Mouse (Mus musculus) neural tube, embryonic 11.5 days (tissue): ENCODE data around the gene Lrp2bp. TPM values are rescaled to one million over a fixed set of nuclear protein-coding genes. Genes with fewer than 3 reads are reported as not detected.

Experiments used
- ATAC-seq: fragments of 200-750 bp; cut with Nextera tagmentation; 2 replicates; pipeline ENCODE4 v1.8.0; 2017; ENCODE audit warnings: moderate number of reproducible peaks, mild to moderate bottlenecking, moderate TSS enrichment, moderate library complexity; ENCODE audit not compliant: insufficient read depth, low FRiP score, low TSS enrichment
- DNase-seq: peaks from one replicate; pipeline ENCODE4 v3.0.0-alpha.2; 2015; ENCODE audit warnings: low spot score
- H3K27ac ChIP-seq: fragments of 300-500 bp; sonication (generic); 2 replicates; pipeline ENCODE4 v1.5.1; 2014; ENCODE audit warnings: low read depth, mild to moderate bottlenecking, low read length
- H3K27me3 ChIP-seq: fragments of 300-500 bp; sonication (generic); 2 replicates; pipeline ENCODE4 v1.6.1; 2014; ENCODE audit warnings: mild to moderate bottlenecking, low read length, mixed read lengths; ENCODE audit not compliant: control insufficient read depth, insufficient read depth
- H3K36me3 ChIP-seq: fragments of 300-500 bp; sonication (generic); 2 replicates; pipeline ENCODE4 v1.6.1; 2014; ENCODE audit warnings: mild to moderate bottlenecking, low read length, moderate library complexity, mixed read lengths; ENCODE audit not compliant: control insufficient read depth, insufficient read depth
- H3K4me1 ChIP-seq: fragments of 300-500 bp; sonication (generic); 2 replicates; pipeline ENCODE4 v1.6.1; 2014; ENCODE audit warnings: low read length, mixed read lengths; ENCODE audit not compliant: control insufficient read depth, insufficient read depth
- H3K4me2 ChIP-seq: fragments of 300-500 bp; sonication (generic); 2 replicates; pipeline ENCODE4 v1.6.1; 2014; ENCODE audit warnings: low read depth, mild to moderate bottlenecking, moderate library complexity
- H3K4me3 ChIP-seq: fragments of 300-500 bp; sonication (generic); 2 replicates; pipeline ENCODE4 v1.5.1; 2014; ENCODE audit warnings: low read depth, low read length
- H3K9ac ChIP-seq: fragments of 300-500 bp; sonication (generic); 2 replicates; pipeline ENCODE4 v1.6.1; 2014; ENCODE audit warnings: mild to moderate bottlenecking, low read length
- H3K9me3 ChIP-seq: fragments of 300-500 bp; sonication (generic); 2 replicates; pipeline ENCODE4 v1.6.1; 2016; ENCODE audit warnings: low read length; ENCODE audit not compliant: control insufficient read depth
- WGBS: fragments of 180-500 bp; shearing (Covaris S2); extraction: QIAGEN DNeasy Blood & Tissue Kit; methylation state at CpG from one replicate; pipeline ENCODE4 v1.1.7; 2014; 5-methylcytosine and 5-hydroxymethylcytosine counted together
- polyA plus RNA-seq: library from polyadenylated mRNA; unstranded; fragments of >200 nt; fragmentation: Nextera tagmentation; extraction: Ambion mirVana; gene quantifications from 2 replicates; pipeline ENCODE4 v1.2.1, GENCODE M21; 2014

Gene Lrp2bp
- polyA plus RNA-seq, 1 experiment from 2014 or later, result 0.21 TPM

GRCm38 (mm10) chr8:45990631-45991310 is 8.3 kb upstream of the Lrp2bp start:
- Histone ChIP-seq H3K4me3 (no peak overlapping the region), H3K4me1 (no peaks in the 10 kb centered on the region), H3K4me2 (no peak overlapping the region), H3K27ac (no peak overlapping the region), H3K36me3 (peaks cover 3% of the 10 kb centered on the region; the same call in 1 of the 2 replicates), H3K9me3 (no peaks in the 10 kb centered on the region), H3K27me3 (no peaks in the 10 kb centered on the region), H3K9ac (no peak overlapping the region)
- ATAC-seq (no peak), DNase-seq (no peak)
- 95% methylated on average over 4 of the region's 4 CpGs for WGBS

DNA sequence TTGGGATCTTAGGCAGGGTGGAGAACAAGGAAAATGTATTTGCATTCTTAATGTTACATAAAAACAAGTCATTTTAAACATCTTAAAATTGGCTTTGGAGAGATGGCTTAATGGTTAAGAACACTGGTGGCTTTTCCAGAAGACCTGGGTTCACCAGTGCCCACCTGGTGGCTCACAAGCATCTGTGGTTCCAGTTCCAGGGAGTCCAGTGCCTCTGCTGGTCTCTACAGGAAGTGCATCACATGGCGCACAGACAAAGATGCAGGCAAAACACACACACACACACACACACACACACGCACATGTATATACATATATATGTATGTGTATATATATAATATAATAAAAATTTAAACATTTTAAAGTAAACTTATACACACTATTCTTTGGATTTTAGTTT is 5.0 kb upstream of the Lrp2bp start:
- DNase-seq (no peak), ATAC-seq (no peak)
- Histone ChIP-seq H3K9me3 (no peaks in the 10 kb centered on the region), H3K9ac (no peak overlapping the region), H3K4me3 (no peak overlapping the region), H3K4me1 (no peaks in the 10 kb centered on the region), H3K36me3 (no peaks in the 10 kb centered on the region), H3K27me3 (no peaks in the 10 kb centered on the region), H3K27ac (no peak overlapping the region), H3K4me2 (no peak overlapping the region)
- WGBS, result 95% methylated on average over 2 of the region's 2 CpGs

GRCm38 (mm10) chr8:45995576-45995975 is 3.5 kb upstream of the Lrp2bp start:
- H3K9me3 ChIP-seq, result no peaks in the 10 kb centered on the region
- H3K27me3 ChIP-seq, result no peaks in the 10 kb centered on the region
- no peak for ATAC-seq
- WGBS, result 91% methylated on average over 3 of the region's 3 CpGs
- no peak overlapping the region for H3K9ac ChIP-seq
- H3K4me1 ChIP-seq, result no peaks in the 10 kb centered on the region
- DNase-seq, result no peak
- no peak overlapping the region for H3K4me3 ChIP-seq
- H3K4me2 ChIP-seq, result no peak overlapping the region
- no peaks in the 10 kb centered on the region for H3K36me3 ChIP-seq
- no peak overlapping the region for H3K27ac ChIP-seq

DNA sequence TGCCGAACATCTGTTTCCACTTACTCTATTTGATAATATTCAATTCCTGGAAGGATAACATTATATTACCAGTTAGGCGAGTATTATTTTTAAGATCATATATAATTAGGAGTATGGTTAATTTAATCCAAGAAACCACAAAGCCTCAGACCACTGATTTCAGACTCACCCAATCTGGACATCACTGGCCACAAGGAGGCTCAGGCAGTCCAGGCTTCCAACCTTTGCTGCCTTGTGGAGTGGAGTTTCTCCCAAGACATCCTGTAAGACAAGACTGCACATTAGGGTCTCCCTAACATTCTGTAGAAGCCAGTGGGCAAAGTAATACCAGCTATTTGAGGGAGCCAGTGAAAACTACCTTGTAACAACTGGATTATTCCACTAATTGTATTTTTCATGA is 875 bp upstream of the Lrp2bp start:
- no peaks in the 10 kb centered on the region for H3K4me1 ChIP-seq
- H3K36me3 ChIP-seq, result no peaks in the 10 kb centered on the region
- no peaks in the 10 kb centered on the region for H3K27me3 ChIP-seq
- ATAC-seq (no peak), DNase-seq (no peak)
- no peak overlapping the region for H3K27ac ChIP-seq
- 81% methylated on average over 2 of the region's 2 CpGs for WGBS
- H3K4me2 ChIP-seq, result no peak overlapping the region
- H3K4me3 ChIP-seq, result no peak overlapping the region
- no peak overlapping the region for H3K9ac ChIP-seq
- no peaks in the 10 kb centered on the region for H3K9me3 ChIP-seq

GRCm38 (mm10) chr8:45999784-46000705 is 942 bp downstream of the Lrp2bp start:
- peak overlapping the region; percentile 90 for H3K9ac ChIP-seq
- H3K27ac ChIP-seq, result peak overlapping the region; percentile 99
- H3K4me3 ChIP-seq, result peak overlapping the region; percentile 41
- ATAC-seq, result peak; percentile 99
- peak overlapping the region; percentile 63 for H3K4me2 ChIP-seq
- H3K4me1 ChIP-seq, result no peaks in the 10 kb centered on the region
- peak; percentile 100 for DNase-seq
- H3K36me3 ChIP-seq, result no peaks in the 10 kb centered on the region
- H3K27me3 ChIP-seq, result no peaks in the 10 kb centered on the region
- no peaks in the 10 kb centered on the region for H3K9me3 ChIP-seq
- 7% methylated on average over 55 of the region's 55 CpGs for WGBS

GRCm38 (mm10) chr8:46005596-46005995 is 6.5 kb downstream of the Lrp2bp start, which contains the start of gene Ankrd37:
TSS of gene Ankrd37 (minus strand) at chr8:46005707.
- no peak within 1 kb of the TSS for H3K4me3 ChIP-seq
- DNase-seq (no peak), ATAC-seq (no peak)
- H3K4me1 ChIP-seq, result no peaks in the 10 kb centered on the region
- H3K9me3 ChIP-seq, result no peaks in the 10 kb centered on the region
- H3K9ac ChIP-seq, result no peak within 1 kb of the TSS
- H3K27ac ChIP-seq, result no peak within 1 kb of the TSS
- no peak within 1 kb of the TSS for H3K4me2 ChIP-seq
- WGBS, result 78% methylated on average over 4 of the region's 4 CpGs
- no peaks in the 10 kb centered on the region for H3K27me3 ChIP-seq
- H3K36me3 ChIP-seq, result no peaks in the 10 kb centered on the region

GRCm38 (mm10) chr8:46007050-46007672 is 8.1 kb downstream of the Lrp2bp start:
- Histone ChIP-seq H3K27me3 (no peaks in the 10 kb centered on the region), H3K36me3 (no peaks in the 10 kb centered on the region), H3K4me1 (no peaks in the 10 kb centered on the region), H3K27ac (no peak overlapping the region), H3K4me2 (no peak overlapping the region), H3K9me3 (no peaks in the 10 kb centered on the region), H3K4me3 (no peak overlapping the region), H3K9ac (no peak overlapping the region)
- DNase-seq (no peak), ATAC-seq (no peak)
- 50% methylated on average over 3 of the region's 3 CpGs for WGBS

- Histone ChIP-seq H3K9me3 (no peaks in the 10 kb centered on the region), H3K9ac (no peak overlapping the region), H3K27me3 (no peaks in the 10 kb centered on the region), H3K27ac (no peak overlapping the region), H3K4me1 (no peaks in the 10 kb centered on the region), H3K4me3 (no peak overlapping the region), H3K36me3 (no peaks in the 10 kb centered on the region), H3K4me2 (peak overlapping the region; percentile 25)
- DNase-seq (no peak), ATAC-seq (no peak)
- WGBS, result 52% methylated on average over 2 of the region's 2 CpGs
Measured at GRCm38 (mm10) chr8:46010306-46010705, 11.2 kb downstream of the Lrp2bp start.
